Mouse (Mus musculus): Measurements from ENCODE around the gene Hist1h2ak. TPM values are rescaled to one million over a fixed set of nuclear protein-coding genes. Genes with fewer than 3 reads are reported as not detected.
"Not testable (repeated sequence)": the region's sequence is repeated elsewhere in the genome, so short reads cannot be mapped to it uniquely, and the experiment has no call there.

Gene Hist1h2ak
- polyA plus RNA-seq, 2 experiments: 11.0 to 26.8 TPM

DNA sequence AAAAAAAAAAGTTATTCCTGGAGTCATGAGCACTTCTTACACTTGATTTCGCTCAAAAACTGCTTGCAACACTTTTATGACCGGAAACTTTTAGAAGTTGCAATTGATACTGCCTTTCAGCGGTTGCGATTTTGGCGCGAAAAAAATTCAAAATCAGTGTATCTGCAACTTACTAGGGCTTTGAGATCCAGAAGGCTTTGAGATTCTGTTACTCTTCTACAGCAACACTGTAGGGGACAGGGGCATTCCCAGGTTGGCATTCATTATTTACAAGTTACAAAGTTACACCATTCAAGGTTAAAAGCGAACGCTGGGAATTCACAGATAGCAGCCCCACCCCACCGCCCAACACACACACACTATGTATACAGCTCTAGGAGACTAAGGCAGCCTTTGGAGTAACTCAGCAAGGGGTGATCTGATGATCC, 30.1 kb upstream of the Hist1h2ak start:
- no peak for TF ChIP-seq POLR2A (IDR thresholded peaks at IDR 0.05; ENCODE audit: borderline replicate concordance, extremely low read depth, insufficient read depth, insufficient read length)
- DNase-seq (ENCODE audit: low spot score) (peak; percentile 72), ATAC-seq (ENCODE audit: low FRiP score, low read depth) (no peak)
- Histone ChIP-seq H3K4me2 (replicated peaks; ENCODE audit: low read depth, low read length, severe bottlenecking) (peak overlapping the region; percentile 72), H3K27ac (replicated peaks; ENCODE audit: low read depth, low read length) (peak overlapping the region; percentile 93), H3K27me3 (ENCODE audit: control insufficient read depth, insufficient read depth, low read length) (no peaks in the 10 kb centered on the region), H3K4me1 (ENCODE audit: control insufficient read depth, insufficient read depth, low read length) (peaks cover 20% of the 10 kb centered on the region), H3K9me3 (ENCODE audit: control insufficient read depth, low read length) (no peaks in the 10 kb centered on the region), H3K9ac (ENCODE audit: low read depth, low read length, severe bottlenecking) (peak overlapping the region; percentile 52), H3K36me3 (ENCODE audit: control insufficient read depth, insufficient read depth, low read length) (no peaks in the 10 kb centered on the region), H3K4me3 (replicated peaks; ENCODE audit: low read length) (peak overlapping the region; percentile 36)
- WGBS: 2% methylated on average over 9 of the region's 9 CpGs

DNA sequence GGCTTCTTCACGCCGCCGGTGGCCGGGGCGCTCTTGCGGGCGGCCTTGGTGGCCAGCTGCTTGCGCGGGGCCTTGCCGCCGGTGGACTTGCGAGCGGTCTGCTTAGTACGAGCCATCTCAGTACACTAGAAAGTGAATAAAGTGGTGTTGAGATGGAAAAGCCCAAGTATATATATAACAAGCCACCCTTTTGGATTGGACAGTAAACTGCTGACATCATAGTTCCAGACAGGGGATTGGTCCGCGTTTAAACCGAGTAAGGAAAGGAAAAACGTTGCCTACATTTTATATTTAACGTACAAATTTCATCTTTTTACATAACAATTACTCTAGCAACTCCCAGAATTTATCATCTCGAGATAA, 29.6 kb upstream of the Hist1h2ak start, which contains the start of gene Hist1h3i:
Gene Hist1h3i (minus strand): TSS at position 116 of the 363 bp plus-strand sequence.
- ATAC-seq (ENCODE audit: low FRiP score, low read depth): peak; percentile 76
- peak within 1 kb of the TSS; percentile 60 for H3K9ac ChIP-seq (ENCODE audit: low read depth, low read length, severe bottlenecking)
- 1% methylated on average over 13 of the region's 20 CpGs for WGBS
- H3K9me3 ChIP-seq (ENCODE audit: control insufficient read depth, low read length): no peaks in the 10 kb centered on the region
- peak; percentile 97 for DNase-seq (ENCODE audit: low spot score)
- H3K4me3 ChIP-seq (replicated peaks; ENCODE audit: low read length): peak within 1 kb of the TSS; percentile 36
- 0 out of 2 replicates have a peak, but pooled peaks have one; percentile 29 for TF ChIP-seq POLR2A (IDR thresholded peaks at IDR 0.05; ENCODE audit: borderline replicate concordance, extremely low read depth, insufficient read depth, insufficient read length)
- H3K4me1 ChIP-seq (ENCODE audit: control insufficient read depth, insufficient read depth, low read length): peaks cover 21% of the 10 kb centered on the region
- peak within 1 kb of the TSS; percentile 93 for H3K27ac ChIP-seq (replicated peaks; ENCODE audit: low read depth, low read length)
- no peaks in the 10 kb centered on the region for H3K27me3 ChIP-seq (ENCODE audit: control insufficient read depth, insufficient read depth, low read length)
- H3K36me3 ChIP-seq (ENCODE audit: control insufficient read depth, insufficient read depth, low read length): no peaks in the 10 kb centered on the region
- H3K4me2 ChIP-seq (replicated peaks; ENCODE audit: low read depth, low read length, severe bottlenecking): peak within 1 kb of the TSS; percentile 72

DNA sequence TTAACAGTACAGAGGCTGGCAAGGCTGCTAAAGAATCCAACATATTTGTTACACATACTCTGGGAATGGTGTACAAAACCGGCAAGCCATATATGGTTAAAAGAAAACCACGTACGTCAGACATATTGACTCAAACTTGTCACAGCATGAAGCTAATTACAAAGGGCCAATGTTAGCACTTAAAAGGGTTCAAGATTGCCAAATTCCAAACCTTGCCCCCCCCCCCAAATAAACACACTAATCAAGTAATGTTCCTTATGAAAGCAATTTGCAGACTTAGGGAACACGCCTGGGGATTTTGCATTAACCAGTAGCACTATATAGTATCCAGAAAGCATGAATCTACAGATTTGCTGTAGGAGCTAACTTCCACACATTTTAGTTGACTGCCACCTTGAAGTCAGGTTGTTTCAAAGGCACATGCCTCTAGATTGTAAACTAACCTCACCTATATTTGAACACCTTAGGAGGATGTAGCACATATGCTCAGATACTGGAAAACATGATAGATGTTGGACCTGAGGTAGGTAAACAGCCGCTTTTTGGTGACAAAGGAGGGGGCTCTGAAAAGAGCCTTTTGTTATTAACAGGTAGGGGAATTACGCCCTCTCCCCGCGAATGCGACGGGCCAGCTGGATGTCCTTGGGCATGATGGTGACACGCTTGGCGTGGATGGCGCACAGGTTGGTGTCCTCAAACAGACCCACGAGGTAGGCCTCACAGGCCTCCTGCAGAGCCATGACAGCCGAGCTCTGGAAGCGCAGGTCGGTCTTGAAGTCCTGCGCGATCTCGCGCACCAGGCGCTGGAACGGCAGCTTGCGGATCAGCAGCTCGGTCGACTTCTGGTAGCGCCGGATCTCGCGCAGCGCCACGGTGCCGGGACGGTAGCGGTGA, 29.0 kb upstream of the Hist1h2ak start:
- peak; percentile 63 for DNase-seq (ENCODE audit: low spot score)
- Histone ChIP-seq H3K4me1 (ENCODE audit: control insufficient read depth, insufficient read depth, low read length) (peaks cover 20% of the 10 kb centered on the region), H3K4me2 (replicated peaks; ENCODE audit: low read depth, low read length, severe bottlenecking) (peak overlapping the region; percentile 72), H3K4me3 (replicated peaks; ENCODE audit: low read length) (peak overlapping the region; percentile 36), H3K9ac (ENCODE audit: low read depth, low read length, severe bottlenecking) (peak overlapping the region; percentile 60), H3K27ac (replicated peaks; ENCODE audit: low read depth, low read length) (peak overlapping the region; percentile 93)
- not testable (repeated sequence) for ATAC-seq (ENCODE audit: low FRiP score, low read depth); H3K9me3 ChIP-seq (ENCODE audit: control insufficient read depth, low read length); H3K36me3 ChIP-seq (ENCODE audit: control insufficient read depth, insufficient read depth, low read length); H3K27me3 ChIP-seq (ENCODE audit: control insufficient read depth, insufficient read depth, low read length)
- TF ChIP-seq POLR2A (IDR thresholded peaks at IDR 0.05; ENCODE audit: borderline replicate concordance, extremely low read depth, insufficient read depth, insufficient read length): peak; percentile 73; the same call in 1 of the 2 replicates
- under 1% methylated on average over 13 of the region's 35 CpGs for WGBS

DNA sequence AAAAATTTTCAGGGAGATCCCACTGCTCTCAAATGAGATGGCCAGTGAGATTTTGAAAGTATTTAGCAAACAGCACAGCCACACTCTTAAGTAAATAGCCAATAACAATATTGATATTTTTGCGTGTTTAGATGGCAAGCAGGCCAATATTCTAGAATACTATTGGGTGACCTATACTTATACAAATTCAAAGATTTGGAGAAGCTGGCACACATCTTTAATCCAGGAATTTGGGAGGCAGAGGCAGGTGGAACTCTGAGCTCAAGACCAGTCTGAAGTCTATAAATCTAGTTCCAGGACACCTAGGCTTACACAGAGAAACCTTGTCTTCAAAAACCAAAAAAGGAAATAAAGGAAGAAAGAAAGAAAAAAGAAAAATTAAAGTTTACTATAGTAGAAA, 28.0 kb upstream of the Hist1h2ak start:
- Histone ChIP-seq H3K4me2 (replicated peaks; ENCODE audit: low read depth, low read length, severe bottlenecking) (no peak overlapping the region), H3K27me3 (ENCODE audit: control insufficient read depth, insufficient read depth, low read length) (no peaks in the 10 kb centered on the region), H3K4me1 (ENCODE audit: control insufficient read depth, insufficient read depth, low read length) (peaks cover 20% of the 10 kb centered on the region), H3K36me3 (ENCODE audit: control insufficient read depth, insufficient read depth, low read length) (no peaks in the 10 kb centered on the region), H3K27ac (replicated peaks; ENCODE audit: low read depth, low read length) (peak overlapping the region; percentile 92; the same call in 1 of the 2 replicates), H3K4me3 (replicated peaks; ENCODE audit: low read length) (no peak overlapping the region), H3K9ac (ENCODE audit: low read depth, low read length, severe bottlenecking) (no peak overlapping the region), H3K9me3 (ENCODE audit: control insufficient read depth, low read length) (no peaks in the 10 kb centered on the region)
- DNase-seq (ENCODE audit: low spot score) (no peak), ATAC-seq (ENCODE audit: low FRiP score, low read depth) (no peak)
- 87% methylated on average over 1 of the region's 1 CpGs for WGBS
- no peak for TF ChIP-seq POLR2A (IDR thresholded peaks at IDR 0.05; ENCODE audit: borderline replicate concordance, extremely low read depth, insufficient read depth, insufficient read length)

DNA sequence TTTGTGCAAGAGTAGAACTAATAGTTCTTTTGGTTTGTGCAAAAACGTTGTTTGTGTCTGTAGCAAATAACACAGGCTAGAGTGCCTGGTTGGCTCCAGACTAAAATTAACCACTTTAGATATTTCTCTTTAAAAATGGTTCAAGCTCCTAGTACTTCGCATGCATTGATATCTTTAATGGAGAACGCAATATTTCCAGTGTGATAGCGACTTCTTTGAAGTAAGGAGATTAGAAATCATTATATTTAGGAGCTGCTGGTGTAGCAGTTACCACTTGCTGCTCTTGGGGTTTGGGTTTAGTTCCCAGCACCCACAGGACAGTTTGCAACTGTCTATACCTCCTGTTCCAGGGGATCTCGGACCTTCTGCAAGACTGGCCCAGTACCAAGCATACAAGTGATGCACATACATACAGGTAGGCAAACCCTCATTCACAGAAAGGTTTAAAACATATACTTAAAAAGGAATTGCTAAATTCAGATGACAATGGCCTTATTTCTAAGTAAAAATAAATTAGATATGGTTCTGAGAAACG, 27.5 kb upstream of the Hist1h2ak start:
- Histone ChIP-seq H3K4me3 (replicated peaks; ENCODE audit: low read length) (peak overlapping the region; percentile 51; the same call in 1 of the 2 replicates), H3K9ac (ENCODE audit: low read depth, low read length, severe bottlenecking) (0 out of 2 replicates have a peak overlapping the region, but pooled peaks have one; percentile 4), H3K27ac (replicated peaks; ENCODE audit: low read depth, low read length) (peak overlapping the region; percentile 92), H3K27me3 (ENCODE audit: control insufficient read depth, insufficient read depth, low read length) (no peaks in the 10 kb centered on the region), H3K4me2 (replicated peaks; ENCODE audit: low read depth, low read length, severe bottlenecking) (peak overlapping the region; percentile 75), H3K9me3 (ENCODE audit: control insufficient read depth, low read length) (no peaks in the 10 kb centered on the region), H3K4me1 (ENCODE audit: control insufficient read depth, insufficient read depth, low read length) (peaks cover 17% of the 10 kb centered on the region), H3K36me3 (ENCODE audit: control insufficient read depth, insufficient read depth, low read length) (no peaks in the 10 kb centered on the region)
- ATAC-seq (ENCODE audit: low FRiP score, low read depth): no peak
- WGBS: 39% methylated on average over 6 of the region's 6 CpGs
- no peak for TF ChIP-seq POLR2A (IDR thresholded peaks at IDR 0.05; ENCODE audit: borderline replicate concordance, extremely low read depth, insufficient read depth, insufficient read length)
- no peak for DNase-seq (ENCODE audit: low spot score)
